In the genomic region with DNA sequence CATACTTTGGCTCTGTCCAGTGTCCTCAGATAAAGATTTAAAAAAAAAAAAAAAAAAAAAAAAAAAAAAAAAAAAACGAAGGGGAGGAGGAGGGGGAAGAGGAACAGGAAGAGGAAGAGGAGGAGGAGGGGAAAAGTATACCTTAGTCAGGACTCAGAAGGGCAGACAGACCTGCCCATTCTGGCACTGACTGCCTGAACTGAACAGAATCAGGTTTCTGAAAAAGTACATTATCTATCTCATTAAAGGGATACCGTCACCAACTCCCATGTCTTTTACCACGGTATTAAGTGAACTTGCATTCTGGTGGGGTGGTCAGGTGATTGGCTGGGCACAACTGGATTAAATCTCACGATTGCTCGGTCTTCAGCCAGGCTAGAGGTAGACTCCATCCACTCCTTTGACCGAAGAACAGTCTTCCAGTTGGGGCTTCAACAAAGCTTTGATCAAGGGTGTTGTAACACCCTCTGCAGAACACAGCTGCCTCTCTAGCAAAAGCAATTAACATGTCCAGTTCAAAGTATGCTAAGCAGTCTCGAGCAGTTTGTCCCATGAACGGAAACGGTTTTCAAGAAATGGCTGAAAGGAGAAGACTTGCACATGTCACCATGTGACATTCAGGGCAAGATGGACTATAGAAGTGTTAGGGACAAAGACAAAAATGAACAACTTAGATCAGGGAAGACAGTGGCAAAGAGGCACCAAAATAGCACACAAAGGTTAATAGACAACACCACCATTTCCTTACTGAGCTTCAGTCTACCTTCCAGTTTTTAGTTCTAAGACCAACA, we compare ENCODE assay signal across 8 mouse cellular contexts. TPM values are rescaled to one million over a fixed set of nuclear protein-coding genes. Genes with fewer than 3 reads are reported as not detected.
DNase-seq lines count a peak whose midpoint lies in the region; ATAC-seq and TF ChIP-seq lines count a peak whose summit lies in the region.
"Had no signal": no experiment of that assay in that cellular context is flagged by ENCODE, and none has a peak within 500 bp of the region (broad histone marks: within the 10 kb centered on the region; RNA-seq: fewer than 3 reads in every experiment).

No protein-coding gene starts in this region.

- peak overlapping the region; percentile 80 for H3K9ac ChIP-seq in forebrain, embryonic 14.5 days (ENCODE audit: low read length)
- H3K9ac ChIP-seq in liver, embryonic 14.5 days (replicated peaks), result no peak overlapping the region

- peak overlapping the region; percentile 74 for H3K4me3 ChIP-seq in testis, adult 2 months (ENCODE audit: control insufficient read depth, low read depth, low read length)
- H3K4me3 ChIP-seq in forebrain, embryonic 14.5 days (ENCODE audit: low read depth, low read length), result peak overlapping the region; percentile 82
- 0 out of 4 replicates have a peak overlapping the region, but pooled peaks of 1 of the 2 experiments have one; percentile 56 for H3K4me3 ChIP-seq in liver, embryonic 14.5 days (ENCODE audit: insufficient read depth in 1 of 2, low read depth in 2 of 2, low read length in 2 of 2)

- peak overlapping the region; percentile 21 for H3K27ac ChIP-seq in testis, adult 2 months (ENCODE audit: control insufficient read depth, insufficient read depth, low read depth, low read length)
- H3K27ac ChIP-seq in forebrain, embryonic 14.5 days (ENCODE audit: low read depth, low read length), result no peak overlapping the region
- no peak overlapping the region for H3K27ac ChIP-seq in liver, embryonic 14.5 days

- no peak for ATAC-seq in forebrain, embryonic 14.5 days
- ATAC-seq in liver, embryonic 14.5 days (ENCODE audit: insufficient read depth), result no peak

- no peaks in the 10 kb centered on the region for H3K36me3 ChIP-seq in testis, adult 2 months (ENCODE audit: control insufficient read depth, insufficient read depth, low read length)
- no peaks in the 10 kb centered on the region for H3K36me3 ChIP-seq in forebrain, embryonic 14.5 days (ENCODE audit: control insufficient read depth, insufficient read depth, low read length)
- H3K36me3 ChIP-seq in liver, embryonic 14.5 days (replicated peaks; ENCODE audit: control insufficient read depth, insufficient read depth, low read depth), result no peaks in the 10 kb centered on the region

- WGBS in forebrain, embryonic 14.5 days, result 95% methylated on average over 9 of the region's 9 CpGs
- 70% methylated on average over 8 of the region's 9 CpGs for WGBS in liver, embryonic 14.5 days (ENCODE audit: insufficient replicate concordance)

- no peaks in the 10 kb centered on the region for H3K27me3 ChIP-seq in testis, adult 2 months (ENCODE audit: control insufficient read depth, insufficient read depth, low read length)
- no peaks in the 10 kb centered on the region for H3K27me3 ChIP-seq in forebrain, embryonic 14.5 days (replicated peaks; ENCODE audit: control insufficient read depth, insufficient read depth, low read length)
- H3K27me3 ChIP-seq in liver, embryonic 14.5 days (ENCODE audit: control insufficient read depth, insufficient read depth, low read length), result no peaks in the 10 kb centered on the region

- peaks cover 4% of the 10 kb centered on the region for H3K4me1 ChIP-seq in testis, adult 2 months (ENCODE audit: control insufficient read depth, insufficient read depth, low read length)
- peaks cover 12% of the 10 kb centered on the region for H3K4me1 ChIP-seq in forebrain, embryonic 14.5 days (ENCODE audit: control insufficient read depth, insufficient read depth, low read length)
- peaks cover 2 to 6% of the 10 kb centered on the region in 2 experiments; a peak in 2 of 4 replicates for H3K4me1 ChIP-seq in liver, embryonic 14.5 days (replicated peaks; ENCODE audit: control insufficient read depth in 2 of 2, insufficient read depth in 2 of 2, low read length in 1 of 2)

- H3K4me2 ChIP-seq in forebrain, embryonic 14.5 days (ENCODE audit: low read length), result peak overlapping the region; percentile 80
- peak overlapping the region; percentile 71 for H3K4me2 ChIP-seq in liver, embryonic 14.5 days (ENCODE audit: low read depth)

- DNase-seq in testis, postnatal 10 days (ENCODE audit: low spot score), result no peak
- DNase-seq in forebrain, embryonic 14.5 days (ENCODE audit: low spot score), result no peak
- DNase-seq in liver, embryonic 14.5 days (ENCODE audit: low read depth in 3 of 3, low spot score in 3 of 3), result no peak
- DNase-seq in cerebellum, adult 9-10 months, result no peak
- DNase-seq in layer of hippocampus, postnatal 14 days (ENCODE audit: low spot score in 2 of 2), result no peak
- DNase-seq in natural killer cell, adult 2 months (ENCODE audit: low spot score in 2 of 2), result no peak

- no peak for TF ChIP-seq EP300 in liver, embryonic 14.5 days (IDR thresholded peaks at IDR 0.05; ENCODE audit: low read depth)

- no peak for TF ChIP-seq CTCF in testis, adult 2 months (IDR thresholded peaks at IDR 0.05; ENCODE audit: control insufficient read depth, insufficient read depth, insufficient replicate concordance, low read depth, low read length)
- no peak for TF ChIP-seq CTCF in liver, embryonic 14.5 days (IDR thresholded peaks at IDR 0.05; ENCODE audit: low read depth)

- H3K9me3 ChIP-seq in forebrain, embryonic 14.5 days (replicated peaks; ENCODE audit: control insufficient read depth, low read length), result no peaks in the 10 kb centered on the region
- H3K9me3 ChIP-seq in liver, embryonic 14.5 days (ENCODE audit: control insufficient read depth, low read length), result no peaks in the 10 kb centered on the region

- TF ChIP-seq POLR2A in testis, adult 2 months (IDR thresholded peaks at IDR 0.05; ENCODE audit: control insufficient read depth, low read depth, low read length), result no peak

RNA-seq across cellular contexts. Expression of gene Zfp202, which starts 0.8 kb away (rescaled TPM):
- 3.4 and 3.9 TPM in 2 replicates for polyA plus RNA-seq in testis, adult 2 months (2012; rRNA removed)
- 8.5 and 12.0 TPM in 2 replicates for polyA plus RNA-seq in forebrain, embryonic 14.5 days (2014; fragmentation: Nextera tagmentation; extraction: Ambion mirVana)
- 0.41 and 0.57 TPM in 2 replicates for polyA plus RNA-seq in liver, embryonic 14.5 days (2012; rRNA removed)
- polyA plus RNA-seq in liver, embryonic 14.5 days (2014; fragmentation: Nextera tagmentation; extraction: Ambion mirVana), result 0.68 and 0.74 TPM in 2 replicates
- total RNA-seq in layer of hippocampus, postnatal 14 days (2021), result 1 to 10 TPM; 3.3 to 3.5 TPM

RNA-seq across cellular contexts. Expression of gene Olfr986, which starts 10.6 kb away (rescaled TPM):
- not detected in 2 replicates for polyA plus RNA-seq in testis, adult 2 months (2012; rRNA removed)
- not detected in 2 replicates for polyA plus RNA-seq in forebrain, embryonic 14.5 days (2014; fragmentation: Nextera tagmentation; extraction: Ambion mirVana)
- not detected in 2 replicates for polyA plus RNA-seq in liver, embryonic 14.5 days (2012; rRNA removed)
- not detected in 2 replicates for polyA plus RNA-seq in liver, embryonic 14.5 days (2014; fragmentation: Nextera tagmentation; extraction: Ambion mirVana)
- total RNA-seq in layer of hippocampus, postnatal 14 days (2021), result under 1 TPM in 1 of 2 experiments, not detected in 1; 0.12 TPM
- polyA plus RNA-seq: erythroblast, embryonic 14.5 days had no signal

RNA-seq across cellular contexts. Expression of gene Tmem225, which starts 43.4 kb away (rescaled TPM):
- polyA plus RNA-seq in testis, adult 2 months (2012; rRNA removed), result 85.4 and 129 TPM in 2 replicates
- not detected in 2 replicates for polyA plus RNA-seq in forebrain, embryonic 14.5 days (2014; fragmentation: Nextera tagmentation; extraction: Ambion mirVana)
- not detected in 2 replicates for polyA plus RNA-seq in liver, embryonic 14.5 days (2012; rRNA removed)
- not detected in 2 replicates for polyA plus RNA-seq in liver, embryonic 14.5 days (2014; fragmentation: Nextera tagmentation; extraction: Ambion mirVana)
- not detected for total RNA-seq in layer of hippocampus, postnatal 14 days (2021)
- polyA plus RNA-seq: erythroblast, embryonic 14.5 days had no signal

Comparison
In these comparisons a context has a peak if more than half of its experiments do, and no peak if none do; other contexts are left out.
1. RNA of gene Tmem225, which starts 43.4 kb away (polyA plus RNA-seq): 85.4 to 129 TPM in testis, adult 2 months; not detected in forebrain, embryonic 14.5 days and not detected in liver, embryonic 14.5 days; every median in the first group is over 10 times any median in the second.